Mouse (Mus musculus) left cerebral cortex, adult 11 months (tissue): ENCODE measurements at regions not wholly inside any gene's neighbourhood (a gene's known extent, or its start where the extent isn't known, plus 50 kb on each side); places are given as distances from the start of the nearest gene placed in this dataset.
A peak's percentile ranks its signal among the peaks of the same experiment; 100 is the strongest.

ENCODE experiments used
- DNase-seq: peaks from one replicate; pipeline ENCODE4 v3.0.0; 2022; ENCODE audit warnings: low spot score

DNA sequence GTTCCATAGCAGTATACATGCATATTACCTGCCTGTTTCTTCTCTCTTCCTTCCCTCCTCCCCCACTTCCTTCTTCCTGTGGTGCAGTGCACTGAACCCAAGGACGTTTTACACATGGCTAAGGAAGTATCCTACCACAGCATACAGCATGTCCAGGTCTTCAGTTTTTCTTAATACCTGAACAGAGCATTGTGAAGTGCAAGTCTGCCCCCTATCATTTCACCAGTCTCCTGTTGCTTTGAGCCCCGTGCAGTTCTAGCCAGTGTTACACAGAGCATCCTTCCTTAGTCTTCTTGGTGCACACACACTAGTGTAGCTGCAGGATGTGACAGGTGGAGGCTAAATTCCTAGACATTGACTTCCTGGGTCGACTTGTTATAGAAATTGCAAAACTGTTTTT, 53.7 kb upstream of the Foxb1 start:
- no peak for DNase-seq

DNA sequence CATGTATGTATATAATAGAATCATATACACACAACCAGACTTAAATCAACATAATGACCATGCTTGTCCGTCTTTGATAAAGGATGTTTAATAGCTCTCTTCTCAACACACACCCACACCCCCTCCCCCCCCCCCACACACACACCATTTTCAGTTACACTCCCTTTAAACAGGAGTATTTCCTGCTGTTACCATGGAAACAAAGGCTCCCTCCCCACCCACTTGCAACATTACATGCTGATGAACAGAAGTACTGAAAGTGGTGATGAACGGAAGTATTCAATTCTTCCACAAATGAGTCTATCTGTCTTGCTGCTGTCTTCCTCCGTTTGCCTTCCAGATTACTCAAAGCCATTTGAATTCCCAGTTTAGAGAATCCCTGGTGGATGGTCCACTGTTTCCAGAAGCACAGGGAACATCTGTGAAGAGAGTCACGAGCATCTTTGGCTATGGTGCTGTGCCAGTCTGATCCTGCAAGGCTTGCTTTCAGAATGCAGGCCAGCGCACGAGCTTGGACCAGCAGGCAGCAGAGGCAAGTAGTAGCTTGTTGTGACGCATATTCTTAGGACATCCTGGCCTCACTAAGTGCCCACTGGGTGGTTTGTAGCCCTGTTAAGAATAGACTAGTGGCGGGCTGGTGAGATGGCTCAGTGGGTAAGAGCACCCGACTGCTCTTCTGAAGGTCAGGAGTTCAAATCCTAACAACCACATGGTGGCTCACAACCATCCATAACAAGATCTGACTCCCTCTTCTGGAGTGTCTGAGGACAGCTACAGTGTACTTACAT, 62.6 kb upstream of the Foxb1 start:
- no peak for DNase-seq

DNA sequence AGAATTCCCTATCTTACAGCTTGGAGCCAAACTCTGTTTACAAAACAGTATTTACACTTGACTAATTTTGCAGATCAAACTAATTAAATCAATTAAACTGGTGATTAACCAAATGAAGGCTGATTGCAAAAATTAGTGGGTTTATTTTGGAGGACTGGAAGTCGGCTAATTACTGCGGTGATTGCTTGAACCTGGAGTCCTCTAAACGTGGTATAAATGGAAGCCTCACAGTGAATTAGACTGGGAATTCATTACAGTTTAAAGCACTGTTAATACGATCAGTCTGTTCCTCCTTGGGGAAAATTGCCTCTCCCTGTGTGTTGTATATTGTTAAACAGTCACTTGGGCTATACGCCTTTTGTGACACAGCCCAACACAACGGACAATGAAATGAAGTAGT, 67.7 kb upstream of the Foxb1 start:
- no peak for DNase-seq

DNA sequence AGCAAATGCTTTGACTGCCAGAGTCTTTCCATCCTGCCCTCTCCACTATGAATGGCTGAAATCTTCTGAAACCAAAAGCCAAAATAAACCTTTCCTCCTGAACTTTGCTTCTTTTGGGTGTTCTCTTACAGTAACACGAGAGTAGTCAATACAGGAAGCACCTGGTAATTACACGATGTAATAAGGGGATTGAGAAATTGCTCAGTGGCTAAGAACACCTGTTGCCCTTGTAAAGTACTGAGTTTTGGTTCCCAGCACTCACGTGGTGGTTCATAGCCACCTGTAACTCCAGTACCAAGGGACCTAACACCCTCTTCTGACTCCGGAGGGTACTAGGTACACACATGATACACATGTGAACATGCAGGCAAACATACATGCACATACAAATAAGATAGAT, 74.7 kb upstream of the Foxb1 start:
- no peak for DNase-seq

DNA sequence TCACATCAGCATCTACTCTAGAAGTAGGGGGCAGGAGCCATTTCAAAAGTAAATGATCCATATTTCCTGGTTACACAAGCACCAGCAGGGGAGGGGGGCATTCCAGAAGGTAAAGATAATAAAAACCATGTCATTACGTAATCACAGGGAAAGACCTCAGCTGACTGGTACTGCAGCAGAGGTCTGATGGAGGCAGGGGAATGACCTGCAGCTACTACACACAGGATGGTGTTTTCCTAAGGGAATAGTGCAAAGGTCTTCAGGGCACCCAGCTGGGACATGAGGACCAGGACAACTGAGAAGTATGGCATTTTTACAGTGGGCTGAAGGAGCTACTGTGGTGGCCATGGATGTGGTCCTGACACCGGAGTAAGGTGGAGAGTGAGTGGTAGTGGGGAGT, 78.5 kb upstream of the Foxb1 start:
- no peak for DNase-seq

DNA sequence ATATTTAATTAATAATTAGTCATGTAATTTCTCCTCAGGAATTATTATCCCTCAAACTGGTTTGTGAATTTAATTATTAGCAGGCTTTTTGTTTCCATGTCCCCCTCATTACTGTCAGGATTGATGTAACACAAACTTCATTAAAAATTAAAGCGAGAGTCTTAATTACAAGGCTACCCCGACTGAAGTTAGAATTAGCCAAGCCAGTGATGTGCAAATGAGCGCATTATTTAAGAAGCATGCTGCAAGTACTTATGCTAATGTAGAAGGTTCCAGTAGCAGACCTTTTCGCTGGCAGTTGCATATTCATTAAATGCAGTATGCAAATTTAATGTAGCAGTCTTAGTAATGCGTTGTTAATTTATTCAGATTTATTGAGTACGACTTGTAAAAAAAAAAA, 84.0 kb upstream of the Foxb1 start:
- no peak for DNase-seq

DNA sequence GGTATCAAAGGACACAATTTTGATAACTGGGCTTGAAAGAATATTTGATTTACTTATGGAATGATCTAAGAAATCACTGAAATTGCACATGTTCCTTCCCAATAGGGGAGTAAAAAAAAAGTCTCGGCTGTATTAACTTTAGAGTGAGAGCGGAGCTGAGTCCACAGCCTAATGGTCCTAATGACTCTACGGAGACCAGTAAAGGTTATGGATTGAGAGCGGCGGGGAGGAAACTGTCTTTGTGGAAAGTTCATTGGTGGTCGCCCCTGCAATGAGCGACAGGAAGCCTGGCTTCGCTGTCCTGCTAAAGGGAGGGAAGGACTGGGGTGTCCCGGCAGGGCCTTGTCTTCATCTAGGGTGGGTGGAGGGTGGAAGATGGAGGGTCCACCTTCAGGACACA, 84.5 kb upstream of the Foxb1 start:
- DNase-seq: no peak

DNA sequence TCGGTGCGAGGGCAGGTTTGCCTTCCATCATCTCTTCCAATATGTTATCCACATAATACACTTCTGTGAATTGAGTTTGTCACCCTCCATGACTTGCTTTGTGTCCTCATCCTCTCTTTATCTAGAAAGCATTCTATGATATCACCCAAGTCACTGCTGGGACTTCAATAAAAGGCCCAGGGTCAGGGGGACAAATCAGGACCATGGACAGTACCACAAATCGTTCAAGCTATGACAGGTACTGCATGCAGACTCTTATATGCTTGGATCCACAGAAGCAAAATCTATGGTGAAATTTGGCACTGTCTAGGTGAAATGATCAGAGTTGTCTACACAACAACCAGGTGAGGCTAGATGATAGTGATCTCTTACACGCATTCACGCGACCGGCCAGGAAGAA, 95.9 kb upstream of the Foxb1 start:
- no peak for DNase-seq

DNA sequence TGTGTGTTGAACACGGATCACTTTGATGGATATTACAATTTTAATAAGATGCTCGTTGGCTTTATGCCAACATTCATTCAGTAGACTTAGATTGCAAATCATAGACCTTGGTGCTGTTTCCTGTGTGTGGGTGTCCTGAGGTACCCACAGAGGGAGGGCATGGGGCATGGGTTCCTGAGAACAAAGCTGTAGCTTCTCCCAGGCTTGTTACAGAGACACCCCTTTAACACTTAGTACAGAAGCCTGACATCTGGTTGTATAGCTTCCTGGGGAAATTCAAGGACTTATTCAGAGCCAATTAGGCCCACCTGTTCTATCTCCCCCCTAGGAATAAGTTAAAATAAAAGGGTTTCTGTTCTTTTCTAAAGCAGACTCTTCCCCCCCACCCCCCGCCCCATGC, 97.9 kb upstream of the Foxb1 start:
- DNase-seq: no peak

DNA sequence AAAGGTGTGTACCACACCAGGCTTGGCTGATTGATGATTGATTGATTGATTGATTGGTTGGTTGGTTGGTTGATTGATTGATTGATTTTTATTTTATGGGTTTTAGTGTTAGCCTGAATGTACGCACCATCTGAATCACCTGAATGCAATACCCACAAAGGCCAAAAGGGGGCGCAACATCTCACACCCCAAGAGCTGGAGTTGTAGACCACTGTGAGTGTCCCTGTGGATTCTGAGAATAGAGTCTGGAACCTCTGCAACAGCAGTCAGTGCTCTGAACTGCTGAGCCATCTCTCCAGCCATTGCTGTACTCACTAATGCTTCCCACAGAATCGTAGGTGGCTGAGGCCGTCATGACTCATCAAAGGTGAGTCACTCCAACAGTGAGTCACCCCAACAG, 109.4 kb upstream of the Foxb1 start:
- peak; percentile 3 for DNase-seq

DNA sequence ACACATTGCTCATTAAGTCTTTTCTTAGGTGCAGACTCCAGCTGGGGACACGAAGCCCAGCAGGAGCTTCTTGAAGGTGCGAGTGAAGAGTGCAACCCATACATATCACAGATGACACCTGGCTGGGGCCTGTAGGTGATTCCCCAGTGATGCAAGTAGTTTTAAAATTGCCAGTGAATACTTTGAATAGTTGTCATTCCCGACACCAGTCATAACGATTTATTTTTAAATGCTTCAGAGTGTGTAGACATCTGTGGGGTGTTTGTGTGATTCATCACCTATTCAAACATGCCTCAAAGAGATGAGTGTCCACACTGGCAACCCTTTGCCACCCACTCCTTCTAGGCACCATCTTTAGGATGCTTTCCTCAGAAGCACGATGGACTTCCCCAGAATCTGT, 102.9 kb upstream of the Bnip2 start:
- DNase-seq: no peak

DNA sequence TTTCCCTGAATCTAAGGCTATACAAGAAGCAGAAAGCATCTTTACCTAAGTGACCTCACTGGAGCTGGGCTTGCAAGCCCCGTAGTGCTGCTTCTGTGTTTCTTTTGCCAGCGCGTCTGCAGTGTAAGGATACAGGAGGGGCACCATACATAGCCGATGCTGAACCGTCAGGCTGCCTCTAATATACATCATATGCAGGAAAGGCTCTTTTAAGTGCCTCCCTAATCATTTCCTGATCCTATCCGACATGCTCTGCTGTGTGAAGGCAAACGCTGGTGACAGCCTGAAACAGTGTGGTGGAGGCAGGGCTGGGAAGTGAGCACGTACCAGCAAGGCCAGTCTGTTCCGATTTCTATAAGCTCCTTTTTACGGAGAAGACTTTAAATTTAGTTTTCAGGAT, 91.2 kb upstream of the Bnip2 start:
- DNase-seq: no peak

DNA sequence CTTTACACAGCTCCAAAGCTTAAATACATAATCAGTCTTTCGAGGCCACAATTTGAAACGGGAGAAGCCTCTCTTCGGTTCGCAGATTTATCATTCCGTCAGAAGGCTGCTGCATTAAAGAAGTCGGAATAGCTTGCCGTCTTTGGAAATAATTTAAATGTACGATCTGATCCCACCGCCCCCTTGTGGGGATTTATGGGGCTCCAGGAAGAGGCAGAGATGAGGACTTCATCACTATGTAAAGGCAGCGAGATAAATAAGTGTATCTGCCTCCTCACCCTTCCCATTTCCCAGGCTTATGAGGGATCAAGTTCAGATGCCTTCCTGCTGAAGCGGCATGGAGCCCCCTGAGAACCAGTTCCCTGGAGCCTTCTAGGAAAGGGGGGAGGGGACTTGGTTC, 89.9 kb upstream of the Bnip2 start:
- DNase-seq: no peak

DNA sequence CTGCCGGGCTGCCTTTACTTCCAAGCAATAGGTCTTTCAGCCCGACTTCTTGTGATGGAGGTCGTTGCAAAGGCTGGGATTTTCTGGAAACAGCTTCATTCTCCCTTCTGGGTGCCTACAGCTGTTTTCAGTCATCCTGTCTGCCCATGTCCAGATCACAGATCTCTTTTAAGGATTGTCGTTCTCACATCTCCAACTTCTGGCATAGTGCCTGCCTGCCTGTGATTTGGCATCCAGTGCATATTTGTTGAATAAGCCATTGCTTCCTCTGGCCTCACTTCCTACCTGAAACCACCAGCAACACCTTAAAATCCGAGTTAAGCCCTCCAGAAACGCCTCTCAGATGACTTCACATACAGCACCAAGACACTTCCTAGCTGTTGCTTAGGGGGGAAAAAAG, 88.4 kb upstream of the Bnip2 start:
- no peak for DNase-seq

DNA sequence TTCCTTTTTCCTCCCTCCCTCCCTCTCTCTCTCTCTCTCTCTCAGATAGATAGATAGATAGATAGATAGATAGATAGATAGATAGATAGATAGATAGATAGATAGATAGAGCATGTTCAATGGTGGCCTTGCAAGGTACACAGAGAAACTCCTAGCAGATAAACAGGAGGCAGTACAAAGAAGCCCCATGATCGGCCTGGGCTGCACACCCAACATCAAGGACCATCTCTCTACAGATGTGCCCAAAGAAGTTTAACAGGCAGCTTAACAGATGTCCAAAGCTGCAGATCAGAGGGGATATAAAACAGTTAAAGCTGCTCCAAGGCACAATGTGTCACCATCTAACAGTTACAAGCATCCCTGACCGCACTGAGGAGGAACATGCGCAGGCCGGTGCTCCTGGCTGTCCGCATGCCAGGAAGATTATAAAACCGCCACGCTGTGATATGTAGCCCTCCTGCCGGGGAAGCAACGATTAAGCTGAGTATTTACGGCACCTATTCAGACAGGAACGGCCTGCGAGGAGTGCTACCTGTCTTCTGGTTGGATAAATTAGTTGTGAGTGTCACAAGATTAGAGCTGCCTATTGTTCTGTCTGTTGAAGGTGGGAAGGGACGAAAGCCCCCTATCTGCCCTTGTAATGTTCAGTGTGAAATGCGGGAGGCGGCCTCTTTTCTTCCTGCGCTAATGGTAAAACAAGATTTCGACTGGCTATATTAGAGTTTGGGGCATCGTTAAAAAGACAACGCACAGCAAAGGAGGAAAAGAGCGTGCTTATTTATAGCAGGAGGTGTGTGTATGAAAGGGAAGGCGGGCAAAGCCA, 81.9 kb upstream of the Bnip2 start:
- DNase-seq: no peak

DNA sequence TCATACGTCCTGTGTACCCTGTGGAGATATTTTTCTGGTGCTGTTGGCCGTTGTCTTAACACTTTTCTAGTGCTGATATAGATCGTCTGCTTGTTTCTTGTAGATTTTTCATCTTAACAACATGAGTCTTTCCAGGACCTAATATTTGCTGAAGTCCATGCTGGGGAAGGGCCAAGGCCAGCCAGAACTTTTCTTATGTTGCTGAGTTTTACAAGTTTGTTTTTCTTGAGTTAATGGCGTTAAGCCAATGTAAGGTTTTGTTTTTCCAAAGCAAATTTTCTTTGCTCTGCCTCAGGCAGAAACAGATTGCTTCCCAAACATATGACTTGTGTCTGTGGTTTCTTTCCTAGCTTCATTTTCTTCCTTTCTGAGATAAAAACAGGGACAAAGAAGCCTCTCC, 78.6 kb upstream of the Bnip2 start:
- DNase-seq: no peak

DNA sequence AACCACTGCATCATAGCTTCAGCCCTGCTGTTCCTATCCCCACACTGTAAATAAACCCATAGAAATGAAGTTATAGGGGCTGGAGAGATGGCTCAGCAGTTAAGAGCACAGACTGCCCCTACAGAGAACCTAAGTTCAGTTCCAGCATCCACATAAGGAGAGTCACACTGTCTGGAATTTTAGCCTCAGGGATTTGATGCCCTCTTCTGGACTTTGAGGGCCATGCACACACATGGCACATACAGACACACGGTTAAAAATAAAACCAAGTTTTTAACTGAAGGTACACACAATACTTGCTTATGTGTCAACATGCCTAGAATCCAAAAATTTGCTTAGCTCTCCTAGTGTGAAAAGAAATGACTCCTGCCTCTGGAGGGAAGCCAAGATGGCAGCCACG, 61.1 kb upstream of the Bnip2 start:
- no peak for DNase-seq

DNA sequence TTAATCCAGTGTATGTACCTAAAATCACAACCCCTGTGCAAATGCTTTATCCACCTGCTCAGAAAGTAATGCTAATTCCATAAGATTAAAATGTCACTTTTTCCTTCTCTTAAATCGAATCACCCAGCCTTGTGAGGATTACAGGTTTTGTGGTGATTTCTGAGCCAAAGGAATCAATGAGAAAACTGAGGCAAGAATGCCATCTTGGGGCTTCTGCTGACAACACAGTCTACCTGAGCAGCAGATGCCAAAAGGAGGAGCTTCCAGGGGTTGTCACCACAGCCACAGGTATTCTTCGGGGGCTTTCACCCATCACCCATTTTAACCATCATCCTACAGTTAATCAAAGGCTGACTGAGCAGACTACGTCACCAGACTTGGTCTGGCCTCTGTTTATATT, 51.4 kb upstream of the Bnip2 start:
- no peak for DNase-seq
